Mouse (Mus musculus) ovary, postnatal 14 days (tissue): Measurements from ENCODE around the gene 1700010I14Rik.

ENCODE experiments used
- DNase-seq: peaks from one replicate; pipeline ENCODE4 v3.0.0; 2022; ENCODE audit warnings: low spot score

Gene 1700010I14Rik

DNA sequence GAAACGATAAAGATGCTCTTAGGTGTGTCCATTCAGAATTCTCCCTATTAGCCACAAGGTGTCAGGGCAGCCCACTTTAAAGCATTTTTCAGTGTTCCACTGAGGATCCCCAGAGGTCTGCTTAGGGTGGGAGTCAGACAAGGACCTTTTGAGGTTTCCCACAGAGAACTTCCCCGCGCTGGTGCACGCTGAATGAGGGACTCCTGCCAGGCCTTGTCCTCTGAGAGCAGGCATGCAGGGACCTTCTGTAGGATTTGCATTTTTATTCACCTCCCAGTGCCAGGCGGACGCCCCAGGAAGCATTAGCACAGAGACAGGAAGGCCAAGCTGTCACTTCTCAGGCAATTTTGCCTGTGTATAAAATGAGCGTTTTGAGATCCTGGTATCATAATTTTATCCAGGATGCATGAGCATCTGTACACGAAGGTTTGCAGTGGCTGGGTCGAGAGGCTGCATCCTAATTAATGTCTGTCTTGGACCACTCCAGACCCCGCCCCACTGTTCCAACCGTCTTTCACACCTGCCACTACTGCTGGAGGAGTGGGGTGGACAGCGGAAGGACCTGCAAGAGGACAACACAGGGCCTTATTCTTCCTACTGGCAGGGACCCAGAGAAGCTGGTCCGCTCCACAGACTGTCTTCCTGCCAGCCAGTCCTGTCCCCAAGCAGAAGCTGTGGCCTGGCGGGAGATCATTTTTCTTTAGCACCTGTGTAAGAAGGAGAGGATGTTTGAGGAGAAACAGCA lies 35.2 kb downstream of the 1700010I14Rik start:
- DNase-seq, result no peak

DNA sequence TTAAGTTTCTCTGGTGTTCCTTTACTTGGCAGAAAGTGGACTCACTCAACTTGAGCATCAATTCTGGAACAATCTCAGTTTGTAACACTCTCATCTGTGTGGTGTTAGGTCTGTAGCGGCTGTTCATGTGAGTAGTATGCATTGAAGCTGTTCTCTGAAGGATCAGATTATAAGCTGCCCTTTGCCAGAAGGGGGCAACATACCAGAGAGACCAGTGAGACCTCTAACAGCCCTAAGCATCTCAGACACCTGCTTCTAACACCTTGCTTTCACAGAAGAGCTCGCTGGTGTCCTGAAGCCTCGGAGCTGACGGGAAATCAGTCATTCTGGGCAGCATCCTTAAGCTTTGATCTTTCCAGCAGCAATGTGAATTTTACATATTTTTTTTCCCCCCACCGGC lies 42.0 kb downstream of the 1700010I14Rik start:
- DNase-seq, result no peak

DNA sequence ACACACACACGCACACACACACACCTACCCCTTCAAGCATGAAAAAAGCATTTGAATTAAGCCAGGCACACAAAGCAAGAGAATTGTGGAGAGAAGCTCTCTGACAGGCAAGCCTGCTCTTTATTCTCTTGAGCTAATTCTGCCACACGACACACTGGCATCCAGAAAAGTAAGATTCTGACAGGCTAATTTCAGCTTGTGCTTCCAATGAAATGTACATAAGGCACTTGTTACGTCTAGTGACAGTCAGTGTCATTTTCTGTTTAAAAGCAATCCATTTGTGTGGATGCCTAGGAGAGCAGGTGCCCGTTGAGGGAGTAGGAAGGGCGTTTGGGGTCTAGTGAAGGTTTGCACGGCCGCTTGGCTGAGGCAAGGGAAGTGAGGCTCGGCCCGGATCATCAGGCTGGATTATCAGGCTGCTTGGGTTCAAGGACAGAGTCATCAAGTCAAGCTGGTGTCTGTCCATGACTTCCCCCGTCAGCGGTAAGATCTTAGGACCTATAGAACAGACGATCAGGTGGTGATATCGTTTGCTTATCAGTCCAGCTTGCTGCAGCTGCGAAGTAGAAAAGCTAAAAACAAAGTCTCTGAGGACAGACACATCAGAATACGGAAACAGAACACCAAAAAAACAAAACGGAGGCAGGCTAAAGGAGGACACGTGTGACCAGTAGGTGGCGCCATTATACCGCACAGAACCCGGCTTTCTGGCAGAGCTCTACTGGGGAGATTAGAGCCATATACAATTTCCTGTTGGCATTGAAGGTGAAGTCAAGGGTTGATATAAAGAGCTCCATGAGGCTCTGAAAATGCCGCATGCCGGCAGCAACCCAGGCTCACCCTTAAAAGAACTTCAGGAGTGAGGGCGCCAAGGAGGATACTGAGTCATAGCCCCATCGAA lies 43.4 kb downstream of the 1700010I14Rik start:
- peak; percentile 70 for DNase-seq

DNA sequence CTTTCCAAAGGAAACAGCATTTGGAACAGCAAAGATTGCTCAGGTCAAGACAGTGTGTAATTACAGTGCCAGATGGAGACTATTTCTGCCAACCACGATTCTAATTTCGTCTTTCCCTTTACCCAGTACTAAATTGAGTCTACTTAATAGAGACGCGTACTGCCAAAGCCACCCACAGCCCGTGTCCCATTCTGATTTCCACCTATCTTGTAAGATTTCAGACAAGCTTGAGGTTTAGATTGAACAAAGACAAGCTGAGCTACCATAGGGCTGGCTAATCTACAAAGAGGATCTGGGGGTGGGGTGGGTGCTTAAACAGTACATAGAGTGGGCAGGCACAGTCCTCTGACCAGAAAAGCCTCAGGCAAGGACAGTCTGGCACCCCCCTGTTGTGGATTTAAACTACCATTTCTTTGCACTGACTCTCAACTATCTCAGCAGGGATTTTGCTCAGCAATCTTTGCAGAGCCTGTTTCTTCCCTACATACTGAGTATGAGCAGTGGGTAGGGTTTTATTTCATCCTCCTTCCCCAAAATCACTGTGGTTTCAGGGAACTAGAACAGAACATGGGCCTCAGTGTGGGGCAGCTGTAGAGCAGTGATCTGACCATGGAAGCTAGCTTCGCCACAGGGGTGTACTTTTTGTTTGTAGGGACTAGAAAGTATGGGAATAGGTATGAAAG lies 44.4 kb downstream of the 1700010I14Rik start:
- DNase-seq, result no peak

DNA sequence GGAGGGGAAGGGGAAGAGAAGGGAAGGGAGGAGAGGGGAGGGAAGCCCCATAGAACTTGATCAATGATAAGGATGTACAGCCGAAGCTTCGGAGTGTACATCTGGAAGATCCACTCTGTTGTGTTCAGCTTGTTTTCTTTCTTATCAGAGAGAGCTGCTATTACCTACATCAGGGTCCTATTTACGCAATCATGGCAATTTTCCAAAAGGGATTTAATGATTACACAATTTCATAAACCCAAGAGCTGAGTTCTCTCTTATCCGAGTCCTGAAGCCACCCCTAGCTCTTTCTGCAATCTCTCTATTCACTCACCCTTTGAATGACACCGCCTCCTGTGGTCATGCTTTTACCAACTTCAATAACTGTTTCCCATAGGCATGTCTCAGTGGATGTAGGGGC lies 45.4 kb downstream of the 1700010I14Rik start:
- DNase-seq, result no peak

DNA sequence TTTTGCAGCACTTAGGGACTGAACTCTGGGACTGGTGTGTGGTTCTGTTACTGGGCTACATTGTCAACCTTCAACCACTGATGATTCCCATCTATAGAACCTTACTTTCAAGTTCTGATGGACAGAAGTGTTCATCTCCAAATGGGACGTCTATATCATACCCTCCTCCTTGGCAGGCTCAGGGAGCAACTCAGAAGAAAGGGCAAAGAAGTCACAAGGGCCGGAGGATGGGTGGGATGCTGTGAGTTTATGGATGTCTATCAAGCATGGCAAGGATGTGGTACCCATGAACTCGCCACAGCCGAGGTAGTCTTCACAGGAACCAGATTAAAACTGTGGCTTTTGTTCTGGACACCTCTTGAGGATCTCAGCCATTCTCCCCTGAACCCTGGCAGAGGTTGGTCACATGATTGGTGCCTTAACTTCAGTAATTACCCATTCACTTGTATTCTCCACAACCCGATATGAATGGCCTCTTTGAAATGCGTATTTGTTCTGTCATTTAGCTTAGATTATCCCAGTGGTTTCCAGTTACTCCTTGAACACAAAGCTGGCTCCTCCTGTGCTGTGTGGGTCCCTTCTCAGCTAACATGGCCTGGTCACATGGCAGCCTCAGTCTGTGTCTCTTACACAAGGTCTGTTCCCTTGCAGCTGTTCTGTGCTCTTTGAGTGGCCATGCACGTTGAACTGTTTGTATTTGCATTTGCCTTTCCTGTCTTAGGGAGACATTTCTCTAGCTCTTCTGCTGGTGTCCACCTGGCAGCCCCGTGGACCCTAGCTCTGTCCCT lies 47.6 kb downstream of the 1700010I14Rik start:
- DNase-seq, result no peak

DNA sequence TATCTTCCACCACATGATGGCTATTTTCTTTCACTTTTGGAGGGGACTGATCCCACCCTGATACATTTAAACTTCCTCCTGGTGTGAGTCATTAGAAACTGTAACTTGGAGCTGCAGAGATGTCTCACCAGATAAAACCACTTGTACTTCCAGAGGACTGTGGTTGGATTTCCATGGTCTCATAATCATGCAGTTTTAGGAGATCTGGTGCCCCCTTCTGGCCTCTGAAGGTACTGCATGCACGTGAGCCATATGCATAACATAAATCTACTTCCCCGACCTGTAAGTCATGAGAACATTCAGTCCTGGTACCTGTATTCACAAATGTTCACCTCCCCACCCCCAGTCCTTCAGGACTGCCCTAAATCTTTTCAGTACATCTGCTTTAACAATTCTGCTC lies 54.6 kb downstream of the 1700010I14Rik start:
- no peak for DNase-seq

DNA sequence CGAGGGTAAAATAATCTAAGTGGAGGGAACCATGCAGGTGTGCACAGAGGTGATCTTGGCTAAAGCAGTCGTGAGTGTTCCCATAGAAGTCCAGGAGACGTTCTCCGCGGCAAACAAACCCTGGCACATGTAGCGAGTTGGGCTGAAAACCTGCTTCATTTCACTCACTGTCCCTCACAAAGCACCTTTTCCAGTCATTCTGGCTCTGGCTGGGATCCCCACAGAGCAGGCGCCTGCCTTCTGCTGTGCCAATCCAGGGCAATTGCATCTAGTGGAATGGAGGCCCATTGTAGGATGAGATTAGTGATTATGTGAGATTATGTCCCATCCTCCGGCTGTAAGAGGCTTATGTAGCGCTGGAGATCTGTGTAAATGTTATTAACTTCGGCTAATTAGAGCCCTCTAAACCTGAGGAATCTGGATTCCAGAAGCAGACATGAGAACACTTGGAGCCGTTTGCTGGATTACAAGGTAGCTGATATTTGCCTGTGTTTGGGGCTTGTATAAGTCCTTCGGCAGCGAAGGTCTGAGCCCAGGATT lies 64.4 kb downstream of the 1700010I14Rik start:
- no peak for DNase-seq

DNA sequence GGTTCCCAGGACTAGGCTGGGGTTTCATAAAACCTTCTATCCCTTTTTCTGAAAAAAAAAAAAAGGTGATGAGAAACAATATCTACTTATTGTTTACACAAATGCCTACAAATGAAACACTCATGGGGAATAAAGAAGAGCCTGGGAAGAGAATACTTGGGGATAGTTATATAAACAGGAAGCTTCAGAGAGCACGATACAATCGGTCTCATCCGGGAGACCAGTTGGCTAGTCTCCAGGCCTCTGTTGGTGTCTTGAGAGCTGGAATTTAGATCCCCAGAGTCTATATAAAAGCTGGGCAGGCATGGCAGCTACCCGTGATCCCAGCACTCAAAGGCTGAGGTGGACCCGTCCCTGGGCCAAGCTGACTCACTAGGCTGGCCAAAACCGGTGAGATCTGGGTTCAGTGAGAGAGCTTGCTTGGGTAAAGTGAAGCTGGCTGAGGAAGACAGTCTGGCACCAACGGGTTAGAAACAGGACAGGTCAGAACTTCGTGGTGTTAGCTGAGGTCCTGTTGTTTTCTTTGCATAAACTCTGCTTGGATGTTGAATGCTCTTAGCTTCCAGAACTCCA lies 71.3 kb downstream of the 1700010I14Rik start:
- no peak for DNase-seq
